Mouse (Mus musculus) hindbrain, embryonic 13.5 days (tissue): ENCODE results near the gene Tecta. TPM values are rescaled to one million over a fixed set of nuclear protein-coding genes. Genes with fewer than 3 reads are reported as not detected.

Experiments
- ATAC-seq: fragments of 200-750 bp; cut with Nextera tagmentation; 2 replicates; pipeline ENCODE4 v1.8.0; 2017; ENCODE audit warnings: moderate TSS enrichment; ENCODE audit not compliant: low FRiP score
- H3K27ac ChIP-seq: fragments of 300-500 bp; sonication (generic); 2 replicates; pipeline ENCODE4 v1.5.1; 2015; ENCODE audit warnings: inconsistent platforms, mild to moderate bottlenecking, moderate library complexity
- H3K27me3 ChIP-seq: fragments of 300-500 bp; sonication (generic); 2 replicates; pipeline ENCODE4 v1.6.1; 2015; ENCODE audit warnings: mild to moderate bottlenecking, inconsistent platforms
- H3K36me3 ChIP-seq: fragments of 300-500 bp; sonication (generic); 2 replicates; pipeline ENCODE4 v1.6.1; 2015; ENCODE audit warnings: mild to moderate bottlenecking, inconsistent platforms
- H3K4me1 ChIP-seq: fragments of 300-500 bp; sonication (generic); replicated peaks from 2 replicates; pipeline ENCODE4 v1.6.1; 2015; ENCODE audit warnings: inconsistent platforms
- H3K4me2 ChIP-seq: fragments of 300-500 bp; sonication (generic); 2 replicates; pipeline ENCODE4 v1.6.1; 2015; ENCODE audit warnings: inconsistent platforms, mild to moderate bottlenecking, moderate library complexity
- H3K4me3 ChIP-seq: fragments of 300-500 bp; sonication (generic); 2 replicates; pipeline ENCODE4 v1.5.1; 2015; ENCODE audit warnings: mild to moderate bottlenecking, inconsistent platforms
- H3K9ac ChIP-seq: fragments of 300-500 bp; sonication (generic); 2 replicates; pipeline ENCODE4 v1.6.1; 2015; ENCODE audit warnings: mild to moderate bottlenecking, inconsistent platforms
- H3K9me3 ChIP-seq: fragments of 300-500 bp; sonication (generic); 2 replicates; pipeline ENCODE4 v1.6.1; 2016; ENCODE audit warnings: inconsistent platforms
- WGBS: fragments of 180-500 bp; shearing (Covaris S2); methylation state at CpG from one replicate; pipeline ENCODE4 v1.1.7; 2015; 5-methylcytosine and 5-hydroxymethylcytosine counted together
- polyA plus RNA-seq: library from polyadenylated mRNA; unstranded; fragments of >200 nt; fragmentation: Nextera tagmentation; extraction: Ambion mirVana; gene quantifications from 2 replicates; pipeline ENCODE4 v1.2.1, GENCODE M21; 2015

Tecta gene
- polyA plus RNA-seq, 1 experiment from 2014 or later = 0.35 TPM

GRCm38 (mm10) chr9:42314959-42315358 lies 84.8 kb downstream of the Tecta start:
- Histone ChIP-seq H3K9ac (no peak overlapping the region), H3K27ac (no peak overlapping the region), H3K36me3 (no peaks in the 10 kb centered on the region), H3K4me1 (peaks cover 3% of the 10 kb centered on the region; the same call in 1 of the 2 replicates), H3K4me3 (no peak overlapping the region), H3K9me3 (no peaks in the 10 kb centered on the region), H3K4me2 (no peak overlapping the region), H3K27me3 (no peaks in the 10 kb centered on the region)
- ATAC-seq = no peak
- WGBS = 63% methylated on average over 4 of the region's 4 CpGs

GRCm38 (mm10) chr9:42314388-42314787 lies 85.3 kb downstream of the Tecta start:
- WGBS = 84% methylated on average over 6 of the region's 6 CpGs
- H3K27ac ChIP-seq = no peak overlapping the region
- no peak overlapping the region for H3K4me2 ChIP-seq
- no peaks in the 10 kb centered on the region for H3K9me3 ChIP-seq
- no peaks in the 10 kb centered on the region for H3K27me3 ChIP-seq
- no peak overlapping the region for H3K9ac ChIP-seq
- H3K4me1 ChIP-seq = peaks cover 3% of the 10 kb centered on the region; the same call in 1 of the 2 replicates
- no peak overlapping the region for H3K4me3 ChIP-seq
- H3K36me3 ChIP-seq = no peaks in the 10 kb centered on the region
- ATAC-seq = no peak

GRCm38 (mm10) chr9:42313872-42314271 lies 85.9 kb downstream of the Tecta start:
- no peak overlapping the region for H3K27ac ChIP-seq
- no peaks in the 10 kb centered on the region for H3K9me3 ChIP-seq
- WGBS = 18% methylated on average over 3 of the region's 3 CpGs
- peaks cover 3% of the 10 kb centered on the region; the same call in 1 of the 2 replicates for H3K4me1 ChIP-seq
- H3K9ac ChIP-seq = no peak overlapping the region
- ATAC-seq = no peak
- no peak overlapping the region for H3K4me3 ChIP-seq
- H3K36me3 ChIP-seq = no peaks in the 10 kb centered on the region
- H3K27me3 ChIP-seq = no peaks in the 10 kb centered on the region
- no peak overlapping the region for H3K4me2 ChIP-seq

- no peaks in the 10 kb centered on the region for H3K36me3 ChIP-seq
- peaks cover 3% of the 10 kb centered on the region; the same call in 1 of the 2 replicates for H3K4me1 ChIP-seq
- WGBS = 89% methylated on average over 3 of the region's 3 CpGs
- no peaks in the 10 kb centered on the region for H3K27me3 ChIP-seq
- no peak for ATAC-seq
- no peak overlapping the region for H3K4me2 ChIP-seq
- H3K9me3 ChIP-seq = no peaks in the 10 kb centered on the region
- H3K4me3 ChIP-seq = no peak overlapping the region
- no peak overlapping the region for H3K9ac ChIP-seq
- no peak overlapping the region for H3K27ac ChIP-seq
These were observed 88.4 kb downstream of the Tecta start for GRCm38 (mm10) chr9:42311311-42311710.

GRCm38 (mm10) chr9:42303894-42304293 lies 95.8 kb downstream of the Tecta start:
- no peaks in the 10 kb centered on the region for H3K36me3 ChIP-seq
- no peak overlapping the region for H3K27ac ChIP-seq
- H3K9ac ChIP-seq = no peak overlapping the region
- no peaks in the 10 kb centered on the region for H3K27me3 ChIP-seq
- no peak for ATAC-seq
- H3K4me1 ChIP-seq = no peaks in the 10 kb centered on the region
- no peak overlapping the region for H3K4me2 ChIP-seq
- no peak overlapping the region for H3K4me3 ChIP-seq
- no peaks in the 10 kb centered on the region for H3K9me3 ChIP-seq
- 92% methylated on average over 4 of the region's 4 CpGs for WGBS

- 72% methylated on average over 6 of the region's 6 CpGs for WGBS
These were observed 98.6 kb downstream of the Tecta start for GRCm38 (mm10) chr9:42301082-42301633.

GRCm38 (mm10) chr9:42296297-42296922 lies 103.3 kb downstream of the Tecta start:
- Histone ChIP-seq H3K4me1 (peaks cover 11% of the 10 kb centered on the region), H3K9ac (no peak overlapping the region), H3K27ac (no peak overlapping the region), H3K27me3 (no peaks in the 10 kb centered on the region), H3K9me3 (no peaks in the 10 kb centered on the region), H3K4me2 (no peak overlapping the region), H3K4me3 (no peak overlapping the region), H3K36me3 (no peaks in the 10 kb centered on the region)
- no peak for ATAC-seq
- 93% methylated on average over 10 of the region's 10 CpGs for WGBS

More at GRCm38 (mm10) chr9:42301082-42301633, 98.6 kb downstream of the Tecta start:
- Histone ChIP-seq H3K36me3 (no peaks in the 10 kb centered on the region), H3K4me2 (no peak overlapping the region), H3K4me3 (no peak overlapping the region), H3K9me3 (no peaks in the 10 kb centered on the region), H3K9ac (no peak overlapping the region), H3K27ac (no peak overlapping the region), H3K27me3 (no peaks in the 10 kb centered on the region), H3K4me1 (no peaks in the 10 kb centered on the region)
- no peak for ATAC-seq

GRCm38 (mm10) chr9:42294131-42294530 lies 105.6 kb downstream of the Tecta start:
- H3K4me3 ChIP-seq = no peak overlapping the region
- H3K27me3 ChIP-seq = no peaks in the 10 kb centered on the region
- H3K9ac ChIP-seq = no peak overlapping the region
- H3K27ac ChIP-seq = no peak overlapping the region
- no peak for ATAC-seq
- no peaks in the 10 kb centered on the region for H3K36me3 ChIP-seq
- no peak overlapping the region for H3K4me2 ChIP-seq
- peaks cover 11% of the 10 kb centered on the region for H3K4me1 ChIP-seq
- 83% methylated on average over 2 of the region's 2 CpGs for WGBS
- H3K9me3 ChIP-seq = peaks cover 2% of the 10 kb centered on the region; the same call in 1 of the 2 replicates

GRCm38 (mm10) chr9:42293596-42293995 lies 106.1 kb downstream of the Tecta start:
- Histone ChIP-seq H3K27me3 (no peaks in the 10 kb centered on the region), H3K4me1 (peaks cover 11% of the 10 kb centered on the region), H3K4me3 (no peak overlapping the region), H3K9me3 (peaks cover 2% of the 10 kb centered on the region; the same call in 1 of the 2 replicates), H3K27ac (peak overlapping the region; percentile 62; the same call in 1 of the 2 replicates), H3K4me2 (no peak overlapping the region), H3K36me3 (no peaks in the 10 kb centered on the region), H3K9ac (no peak overlapping the region)
- 86% methylated on average over 3 of the region's 3 CpGs for WGBS
- ATAC-seq = no peak

- no peak for ATAC-seq
- Histone ChIP-seq H3K9ac (no peak overlapping the region), H3K4me1 (peaks cover 11% of the 10 kb centered on the region), H3K36me3 (no peaks in the 10 kb centered on the region), H3K27ac (peak overlapping the region; percentile 62), H3K27me3 (no peaks in the 10 kb centered on the region), H3K9me3 (peaks cover 2% of the 10 kb centered on the region; the same call in 1 of the 2 replicates), H3K4me2 (no peak overlapping the region), H3K4me3 (no peak overlapping the region)
- 30% methylated on average over 7 of the region's 7 CpGs for WGBS
These were observed 106.7 kb downstream of the Tecta start for GRCm38 (mm10) chr9:42293051-42293450.

GRCm38 (mm10) chr9:42279676-42280075 lies 120.1 kb downstream of the Tecta start:
- no peak for ATAC-seq
- H3K27ac ChIP-seq = no peak overlapping the region
- WGBS = 79% methylated on average over 4 of the region's 4 CpGs

More at GRCm38 (mm10) chr9:42279676-42280075, 120.1 kb downstream of the Tecta start:
- Histone ChIP-seq H3K9ac (no peak overlapping the region), H3K36me3 (no peaks in the 10 kb centered on the region), H3K27me3 (no peaks in the 10 kb centered on the region), H3K4me1 (no peaks in the 10 kb centered on the region), H3K4me2 (no peak overlapping the region), H3K4me3 (no peak overlapping the region), H3K9me3 (no peaks in the 10 kb centered on the region)
